Mouse (Mus musculus) fat pad, adult 2 months (tissue): ENCODE measurements around the gene Rnf213.
"Not testable (repeated sequence)": the region's sequence is repeated elsewhere in the genome, so short reads cannot be mapped to it uniquely, and the experiment has no call there.

ENCODE experiments used
- DNase-seq: peaks from one replicate; pipeline ENCODE4 v3.0.0-alpha.2; 2011; ENCODE audit warnings: low read depth, low spot score; ENCODE audit errors: extremely low read depth

The Rnf213 gene

GRCm38 (mm10) chr11:119392800-119393482, at the start of gene Rnf213:
Rnf213 (plus strand) TSS chr11:119393100.
- no peak for DNase-seq

GRCm38 (mm10) chr11:119344178-119344577, 48.7 kb upstream of the Rnf213 start:
- DNase-seq = no peak

DNA sequence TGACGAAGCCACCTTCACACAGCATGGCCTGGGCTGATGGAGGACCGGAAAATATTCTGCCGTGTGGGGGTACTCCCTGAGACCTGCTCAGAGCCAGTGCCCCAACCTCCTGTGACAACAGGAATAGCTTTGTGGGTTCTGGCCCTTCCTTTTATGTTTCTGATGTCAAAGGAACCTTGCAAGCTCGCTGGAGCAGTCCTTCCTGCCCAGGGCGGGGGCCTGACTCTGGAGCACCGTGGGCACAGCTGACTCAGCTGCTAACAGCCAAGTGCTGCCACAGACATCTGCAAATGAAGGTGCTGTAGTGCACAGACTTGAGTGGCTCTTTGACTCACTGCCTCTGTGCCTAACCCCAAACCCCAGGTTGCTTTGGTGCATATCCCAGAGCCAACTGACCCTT, 48.0 kb upstream of the Rnf213 start:
- no peak for DNase-seq

- DNase-seq = no peak
These were observed 45.8 kb upstream of the Rnf213 start for GRCm38 (mm10) chr11:119347125-119347524.

GRCm38 (mm10) chr11:119352113-119352512, 40.8 kb upstream of the Rnf213 start:
- no peak for DNase-seq

GRCm38 (mm10) chr11:119353946-119354345, 39.0 kb upstream of the Rnf213 start:
- DNase-seq = no peak

DNA sequence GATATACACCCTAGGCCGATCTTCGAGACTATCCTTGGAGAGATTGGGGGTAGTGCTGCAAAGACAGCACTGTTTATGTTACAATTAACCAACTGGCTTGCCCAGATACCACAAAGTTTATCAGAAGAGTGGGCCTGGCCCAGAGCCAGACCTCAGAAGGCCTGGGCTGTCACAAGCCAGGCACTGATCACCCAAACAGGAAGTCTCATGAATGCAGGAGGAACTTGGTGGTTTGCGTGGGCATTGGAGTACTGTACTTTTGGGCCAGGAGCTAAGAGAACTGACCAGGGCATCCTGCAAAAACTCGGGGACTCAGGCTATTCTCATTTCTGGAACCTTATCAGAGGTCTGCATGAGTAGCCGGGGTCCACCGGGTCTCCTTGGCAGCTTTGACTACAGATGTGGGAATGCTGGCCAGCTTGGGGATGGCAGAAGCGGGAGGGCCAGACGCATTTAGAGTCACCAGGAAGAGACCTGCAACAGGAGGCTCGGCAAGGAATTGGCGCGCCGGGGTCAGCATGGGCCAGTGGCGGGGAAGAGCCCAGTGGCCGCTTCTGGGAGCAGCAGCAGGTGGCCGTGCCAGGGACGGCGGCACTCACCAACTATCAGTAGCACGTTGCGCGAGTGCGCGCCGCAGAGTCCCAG, 38.0 kb upstream of the Rnf213 start:
- DNase-seq = no peak

DNA sequence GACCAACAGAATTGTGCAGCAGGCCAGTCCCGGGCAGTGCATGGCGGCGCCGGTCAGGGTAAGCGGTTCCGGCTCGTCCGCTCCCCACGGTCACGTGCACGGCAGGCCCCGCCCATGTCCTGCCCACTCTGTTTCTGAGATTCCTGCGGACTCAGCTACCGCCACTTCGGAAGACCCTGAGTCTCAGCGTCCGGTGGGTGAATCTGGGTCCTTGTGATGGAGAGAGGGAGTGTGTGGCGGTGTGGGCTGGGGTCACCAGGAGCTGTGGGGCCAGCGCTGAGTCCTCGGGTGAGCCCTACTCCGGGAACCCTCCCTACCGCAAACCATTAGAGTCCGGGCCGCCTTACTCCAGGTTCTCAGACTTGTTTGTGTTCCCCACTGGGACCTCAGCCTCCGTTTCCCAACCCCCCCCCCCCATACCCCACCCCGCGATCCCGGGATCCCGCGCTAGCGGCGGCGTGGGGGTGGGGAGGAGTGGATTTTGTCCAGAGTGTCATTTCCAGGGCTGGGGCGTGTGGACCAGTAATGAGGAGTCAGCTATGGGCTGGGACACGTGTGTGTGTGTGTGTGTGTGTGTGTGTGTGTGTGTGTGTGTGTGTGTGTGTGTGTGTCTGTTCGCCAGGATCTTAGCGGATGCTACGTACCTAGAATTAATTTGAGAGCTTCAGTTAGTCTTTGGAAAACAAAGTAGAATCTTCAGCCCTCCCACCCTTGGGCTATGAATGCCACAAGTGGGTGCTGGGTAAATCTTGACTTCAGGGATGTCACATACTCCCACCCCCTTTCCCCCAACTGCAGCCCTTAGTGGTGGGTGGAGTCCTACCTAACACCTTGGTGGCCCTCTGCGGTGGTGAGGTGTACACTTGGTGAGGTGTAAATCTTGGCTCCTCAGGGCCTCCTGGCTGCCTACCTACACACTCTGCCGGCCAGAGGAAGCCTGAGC, 37.2 kb upstream of the Rnf213 start, which contains the start of the genes Sgsh and Slc26a11:
Gene Sgsh, minus strand, starts transcription at position 94 of the 943 bp plus-strand sequence.
Gene Slc26a11, plus strand, starts transcription at position 115 of the 943 bp plus-strand sequence.
- no peak for DNase-seq

DNA sequence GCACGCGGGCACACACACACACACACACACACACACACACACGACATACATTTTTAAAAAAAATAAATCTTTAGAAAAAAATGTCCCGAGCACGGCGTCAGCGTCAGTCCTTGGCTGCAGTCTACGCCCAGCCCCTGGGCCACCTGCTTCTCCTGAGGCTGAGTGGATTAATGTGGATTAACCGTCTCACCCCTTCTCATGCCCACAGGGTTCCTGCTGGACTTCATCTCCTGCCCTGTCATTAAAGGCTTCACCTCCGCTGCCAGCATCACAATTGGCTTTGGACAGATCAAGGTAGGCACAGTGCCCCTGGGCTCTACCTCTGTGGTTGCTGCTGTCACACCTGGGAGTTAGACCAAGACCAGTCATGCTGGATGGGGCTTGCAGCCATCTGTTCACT, 33.8 kb upstream of the Rnf213 start:
- DNase-seq = no peak

GRCm38 (mm10) chr11:119362769-119363533, 29.9 kb upstream of the Rnf213 start:
- DNase-seq = no peak

DNA sequence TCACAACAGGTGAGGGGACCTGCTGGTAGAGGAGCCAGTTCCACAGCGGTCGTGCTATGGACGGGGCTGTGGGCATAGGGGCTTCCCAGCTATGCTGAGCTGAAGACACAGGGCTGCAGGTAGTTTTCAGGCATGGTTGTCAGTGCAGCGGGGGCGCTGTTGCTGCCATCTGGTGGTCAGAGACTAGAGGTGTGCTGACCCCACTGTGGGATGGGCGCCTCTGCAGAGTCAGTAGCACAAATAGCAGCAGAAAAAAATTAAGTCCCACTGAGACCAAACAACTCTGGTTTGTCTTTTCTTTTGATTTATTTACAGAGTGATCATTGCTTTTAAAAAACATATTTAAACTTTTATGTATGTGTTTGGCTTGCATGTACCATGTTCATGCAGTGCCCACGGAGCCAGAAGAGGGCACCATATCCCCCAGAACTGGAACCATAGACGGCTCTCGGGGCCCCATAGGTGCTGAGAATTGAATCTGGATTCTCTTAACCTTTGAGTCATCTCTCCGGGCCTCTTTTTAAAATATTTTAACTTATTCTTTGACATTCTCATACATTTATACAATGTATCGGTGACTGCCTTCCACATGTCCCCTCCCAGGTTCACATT, 29.3 kb upstream of the Rnf213 start:
- DNase-seq = no peak

GRCm38 (mm10) chr11:119375425-119375824, 17.5 kb upstream of the Rnf213 start:
- no peak for DNase-seq

DNA sequence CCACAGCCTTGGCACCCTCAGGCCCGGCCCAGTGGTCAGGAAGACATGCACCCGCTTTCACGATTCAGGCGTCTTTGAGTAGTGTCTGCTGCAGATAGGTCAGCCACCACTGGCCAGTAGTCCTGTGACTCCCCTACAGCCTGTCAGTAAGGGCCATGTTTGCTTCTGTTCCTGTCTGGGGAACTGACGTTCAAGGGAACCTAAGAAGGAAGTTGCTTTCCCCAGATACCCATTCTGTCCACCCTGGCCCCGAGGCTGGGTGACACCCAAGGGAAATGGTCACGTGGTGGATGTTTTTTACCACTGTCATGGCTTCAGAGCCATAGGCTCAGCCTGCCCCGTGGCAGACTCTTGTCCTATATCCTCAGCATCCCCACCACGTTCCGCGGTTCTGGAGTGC, 15.6 kb upstream of the Rnf213 start:
- no peak for DNase-seq

DNA sequence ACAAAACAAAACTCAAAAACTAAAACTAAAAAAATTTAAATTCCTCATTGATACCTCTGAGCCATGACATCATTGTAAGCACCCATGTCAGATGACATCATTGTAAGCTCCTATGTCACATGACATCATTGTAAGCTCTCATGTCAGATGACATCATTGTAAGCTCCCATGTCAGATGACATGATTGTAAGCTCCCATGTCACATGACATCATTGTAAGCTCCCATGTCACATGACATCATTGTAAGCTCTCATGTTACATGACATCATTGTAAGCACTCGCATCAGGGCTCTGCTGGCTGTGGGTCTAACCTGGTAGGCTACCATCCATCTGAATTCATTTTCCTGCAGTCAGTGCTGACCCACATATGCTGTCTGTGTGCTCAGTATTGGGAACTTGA, 14.3 kb upstream of the Rnf213 start:
- DNase-seq = no peak

DNA sequence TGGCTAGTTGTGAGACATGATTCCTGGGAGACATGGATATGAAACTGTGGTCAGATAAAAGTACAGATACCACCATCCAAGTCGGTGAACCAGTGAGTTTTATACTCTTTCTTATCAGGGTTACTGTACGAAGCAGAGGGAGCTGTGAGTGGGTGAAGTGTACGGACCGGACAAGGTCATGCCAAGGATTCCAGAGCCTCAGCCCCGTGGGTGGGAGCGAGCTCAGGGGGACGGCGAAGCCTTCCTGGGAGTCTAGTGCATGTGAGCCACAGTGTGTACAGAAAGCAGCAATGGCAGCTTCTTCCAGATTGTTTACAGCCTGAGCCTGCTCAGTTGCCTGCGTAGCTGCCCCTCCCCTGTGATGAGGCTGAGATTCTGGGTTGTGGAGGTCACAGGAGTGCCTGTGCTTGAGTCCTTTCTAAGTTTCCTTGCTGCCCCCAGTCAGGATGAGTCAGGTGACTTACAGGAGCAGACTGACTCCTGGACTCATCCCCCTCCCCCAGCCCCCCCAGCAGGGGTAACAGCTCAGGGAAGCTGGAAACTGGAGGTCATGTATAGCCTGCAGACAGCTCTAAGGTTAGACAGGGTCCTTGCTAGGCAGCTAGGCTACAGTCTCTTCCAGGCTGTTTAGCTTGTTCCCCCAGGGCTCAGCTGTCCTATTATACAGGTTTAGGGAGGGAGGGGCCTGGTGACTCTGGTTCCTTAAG, 11.1 kb upstream of the Rnf213 start:
- no peak for DNase-seq

DNA sequence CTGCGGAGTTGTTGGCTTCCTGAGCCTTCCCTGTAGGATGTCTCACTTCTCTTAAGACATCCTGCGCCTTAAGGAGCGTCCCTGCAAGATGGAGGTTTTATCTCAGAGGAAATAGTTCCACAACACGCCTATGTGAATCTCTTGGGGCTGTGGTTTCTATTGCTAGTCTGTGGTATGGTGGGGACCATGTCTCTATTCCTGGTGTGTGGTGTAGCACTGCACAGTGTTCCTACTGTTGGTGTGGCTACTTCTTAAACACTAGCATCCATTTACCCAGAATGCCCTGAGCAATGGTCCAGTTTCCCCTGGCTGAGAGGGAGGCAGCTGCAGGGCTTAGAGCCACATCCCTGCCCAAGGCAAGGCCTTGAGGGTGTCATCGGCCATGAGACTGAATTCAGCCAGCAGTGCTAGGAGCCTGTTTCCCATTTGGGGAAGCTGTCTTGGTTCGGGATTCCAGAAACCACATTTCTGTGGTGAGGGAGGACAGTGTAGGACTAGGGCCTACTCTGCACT, 10.5 kb upstream of the Rnf213 start:
- DNase-seq = no peak

GRCm38 (mm10) chr11:119384904-119385303, 8.0 kb upstream of the Rnf213 start:
- no peak for DNase-seq

GRCm38 (mm10) chr11:119386306-119386705, 6.6 kb upstream of the Rnf213 start:
- no peak for DNase-seq

DNA sequence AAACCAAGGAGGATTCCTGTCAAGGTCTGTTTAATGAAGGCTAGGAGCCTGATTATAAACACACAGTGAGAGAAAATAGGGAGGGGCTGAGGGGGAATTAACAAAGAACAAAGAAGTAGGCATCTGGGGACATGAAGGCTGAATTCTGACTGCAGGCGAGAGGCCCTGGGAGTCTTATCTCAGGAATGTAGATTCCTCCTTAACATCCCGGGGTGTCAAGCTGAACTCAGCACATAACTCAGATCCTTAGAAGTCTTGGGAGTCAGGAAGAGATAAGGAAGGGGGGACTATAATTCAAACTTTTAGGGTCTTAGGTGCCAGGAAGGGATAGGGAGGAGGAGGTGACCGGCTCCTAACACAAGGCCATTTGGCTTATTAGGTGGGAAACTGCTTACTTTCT, 5.6 kb upstream of the Rnf213 start:
- DNase-seq = not testable (repeated sequence)
